Mouse (Mus musculus) myocyte (in vitro differentiated cells): ENCODE data around the gene Apon. TPM values are rescaled to one million over a fixed set of nuclear protein-coding genes. Genes with fewer than 3 reads are reported as not detected.
A peak's percentile ranks its signal among the peaks of the same experiment; 100 is the strongest.
"Not testable (repeated sequence)": the region's sequence is repeated elsewhere in the genome, so short reads cannot be mapped to it uniquely, and the experiment has no call there.

Experiments
- H3K27me3 ChIP-seq: one replicate; pipeline ENCODE4 v1.6.1; 2011; ENCODE audit not compliant: control insufficient read depth, insufficient read depth, insufficient read length
- H3K36me3 ChIP-seq: one replicate; pipeline ENCODE4 v1.6.1; 2011; ENCODE audit not compliant: control insufficient read depth, insufficient read depth
- H3K4me2 ChIP-seq: one replicate; pipeline ENCODE4 v1.6.1; 2011; ENCODE audit warnings: low read depth, control low read depth
- H3K4me3 ChIP-seq: one replicate; pipeline ENCODE4 v1.5.1; 2011; ENCODE audit warnings: mild to moderate bottlenecking, control low read depth, moderate library complexity
- H3K79me2 ChIP-seq: one replicate; pipeline ENCODE4 v1.6.1; 2011; ENCODE audit not compliant: control insufficient read depth, insufficient read depth
- H3ac ChIP-seq: one replicate; pipeline ENCODE4 v1.6.1; 2011; ENCODE audit not compliant: control insufficient read depth, insufficient read length
- CEBPB ChIP-seq: IDR thresholded peaks from 2 replicates; pipeline ENCODE4 v1.6.1; 2011; ENCODE audit warnings: mild to moderate bottlenecking, moderate library complexity; ENCODE audit not compliant: poor library complexity, insufficient read depth, severe bottlenecking
- E2F4 ChIP-seq: IDR thresholded peaks from one replicate; pipeline ENCODE4 v1.6.1; 2011; ENCODE audit warnings: mild to moderate bottlenecking, control low read depth, moderate library complexity; ENCODE audit not compliant: insufficient read depth
- MAX ChIP-seq: IDR thresholded peaks from one replicate; pipeline ENCODE4 v1.6.1; 2011; ENCODE audit warnings: low read depth, mild to moderate bottlenecking, control low read depth
- MYOD1 ChIP-seq, 3 experiments: IDR thresholded peaks; one replicate each; pipeline ENCODE4 v1.6.1; 2011; ENCODE audit warnings: control low read depth in 2 of 3, low read depth in 2 of 3, mild to moderate bottlenecking in 2 of 3, moderate library complexity in 1 of 3; ENCODE audit not compliant: insufficient read length in 2 of 3, control insufficient read depth in 1 of 3
- MYOG ChIP-seq, 3 experiments: IDR thresholded peaks; one replicate each; pipeline ENCODE4 v1.6.1; 2011; ENCODE audit warnings: control low read depth in 2 of 3, low read depth in 2 of 3, mild to moderate bottlenecking in 2 of 3; ENCODE audit not compliant: insufficient read length in 2 of 3, control insufficient read depth in 1 of 3, insufficient read depth in 1 of 3
- POLR2A ChIP-seq: IDR thresholded peaks from one replicate; pipeline ENCODE4 v1.6.1; 2011; ENCODE audit warnings: low read depth, mild to moderate bottlenecking, control low read depth, moderate library complexity; ENCODE audit not compliant: insufficient read length
- POLR2AphosphoS2 ChIP-seq: IDR thresholded peaks from one replicate; pipeline ENCODE4 v1.6.1; 2011; ENCODE audit warnings: low read depth, control low read depth; ENCODE audit not compliant: insufficient read length
- REST ChIP-seq: IDR thresholded peaks from one replicate; pipeline ENCODE4 v1.6.1; 2011; ENCODE audit warnings: mild to moderate bottlenecking, control low read depth, moderate library complexity; ENCODE audit not compliant: insufficient read depth, insufficient read length
- SRF ChIP-seq: IDR thresholded peaks from one replicate; pipeline ENCODE4 v1.6.1; 2011; ENCODE audit warnings: low read depth; ENCODE audit not compliant: control insufficient read depth, insufficient read length
- TCF12 ChIP-seq: IDR thresholded peaks from one replicate; pipeline ENCODE4 v1.6.1; 2011; ENCODE audit warnings: mild to moderate bottlenecking, control low read depth; ENCODE audit not compliant: poor library complexity, insufficient read depth, severe bottlenecking
- TCF3 ChIP-seq: IDR thresholded peaks from one replicate; pipeline ENCODE4 v1.6.1; 2011; ENCODE audit warnings: low read depth, control low read depth; ENCODE audit not compliant: insufficient read length
- USF1 ChIP-seq: IDR thresholded peaks from one replicate; pipeline ENCODE4 v1.6.1; 2011; ENCODE audit warnings: low read depth, mild to moderate bottlenecking, control low read depth, moderate library complexity
- polyA plus RNA-seq: library from polyadenylated mRNA; unstranded; fragments of >200 nt; fragmentation: generic; extraction: Trizol; gene quantifications from one replicate; pipeline ENCODE4 v1.2.1, GENCODE M21; 2012; ENCODE audit warnings: missing spikeins

The Apon gene
- polyA plus RNA-seq, 1 experiment = 0.06 TPM

DNA sequence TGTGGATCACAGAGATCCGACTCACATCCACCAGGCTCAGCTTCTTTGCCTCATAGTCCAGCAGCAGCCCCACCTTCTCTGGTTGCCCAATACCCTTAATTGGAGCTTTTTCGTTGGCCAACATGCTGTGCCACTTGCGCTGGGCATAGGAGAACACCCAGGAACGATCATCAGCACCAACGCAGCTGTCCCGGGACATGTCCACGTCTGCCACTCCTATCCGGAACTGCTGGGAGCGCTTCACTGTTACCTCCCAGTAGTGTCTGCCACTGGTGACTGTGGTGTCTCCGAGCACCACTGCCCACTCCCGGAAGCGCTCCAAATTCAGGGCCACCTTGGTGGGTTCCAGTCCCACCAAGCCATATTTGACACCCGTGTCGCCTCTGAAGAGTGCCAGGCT lies 42.9 kb upstream of the Apon start:
- Histone ChIP-seq H3K4me3 (peak overlapping the region; percentile 79), H3K4me2 (peak overlapping the region; percentile 74)
- TF ChIP-seq MYOD1 (IDR thresholded peaks at IDR 0.05; ENCODE audit: control insufficient read depth in 1 of 3, insufficient read length in 2 of 3, low read depth in 2 of 3) (peak; percentile 41 to 86 (median 71)), USF1 (no peak), CEBPB (peak; percentile 54), MYOG (IDR thresholded peaks at IDR 0.05; ENCODE audit: control insufficient read depth in 1 of 3, insufficient read depth in 1 of 3, insufficient read length in 2 of 3, low read depth in 2 of 3) (peak; percentile 17 to 84 (median 71)), POLR2A (peak; percentile 52)

DNA sequence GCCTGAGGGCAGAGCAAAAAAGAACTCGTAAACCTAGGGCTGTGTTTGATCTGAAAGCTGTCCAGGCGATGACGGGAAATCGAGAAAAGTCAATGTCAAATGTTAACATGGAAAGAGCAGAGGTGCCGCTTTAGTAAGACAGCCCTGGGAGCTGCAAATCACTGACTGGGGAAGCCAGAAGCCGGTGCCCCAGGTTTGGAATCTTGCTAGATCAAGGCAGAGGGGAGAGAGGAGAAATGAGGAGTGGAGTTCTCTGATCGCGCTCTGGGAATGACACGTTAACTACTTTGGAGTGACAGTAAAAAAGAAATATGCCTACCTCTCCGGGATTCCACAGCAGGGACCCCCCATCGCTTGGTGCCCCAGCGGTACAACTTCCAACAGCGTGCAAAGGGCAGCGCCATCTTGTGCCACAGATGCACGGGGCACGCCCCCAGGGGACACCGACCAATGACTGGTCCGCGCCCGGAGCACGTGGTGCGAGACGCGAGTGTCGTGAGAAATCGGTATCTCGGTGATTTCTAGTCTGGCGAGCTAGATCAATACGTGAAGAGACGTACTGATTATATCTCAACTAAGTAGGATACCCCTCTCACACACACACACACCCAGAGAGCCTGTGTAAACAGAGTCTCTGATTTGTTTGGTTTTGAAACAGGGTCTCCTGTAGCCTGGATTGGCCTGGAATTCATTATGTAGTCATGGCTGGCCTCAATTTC lies 42.3 kb upstream of the Apon start, which contains the start of gene Spryd4:
TSS of gene Spryd4 (minus strand) at position 418 of the 719 bp plus-strand sequence.
- peak; percentile 98 for TF ChIP-seq POLR2A
- TF ChIP-seq SRF = no peak
- peak in 1 of 3 experiments; percentile 24 for TF ChIP-seq MYOD1 (IDR thresholded peaks at IDR 0.05; ENCODE audit: control insufficient read depth in 1 of 3, insufficient read length in 2 of 3, low read depth in 2 of 3)
- no peak for TF ChIP-seq E2F4
- peak; percentile 41 for TF ChIP-seq REST
- TF ChIP-seq POLR2AphosphoS2 = peak; percentile 92
- TF ChIP-seq MAX = peak; percentile 27
- TF ChIP-seq MYOG (IDR thresholded peaks at IDR 0.05; ENCODE audit: control insufficient read depth in 1 of 3, insufficient read depth in 1 of 3, insufficient read length in 2 of 3, low read depth in 2 of 3) = peak in 2 of 3 experiments; percentile 18 to 43
- no peak for TF ChIP-seq TCF3
- TF ChIP-seq USF1 = peak; percentile 99
- TF ChIP-seq CEBPB = no peak
- no peak for TF ChIP-seq TCF12
- Histone ChIP-seq H3K27me3 (no peaks in the 10 kb centered on the region), H3K79me2 (no peaks in the 10 kb centered on the region), H3K4me2 (peak within 1 kb of the TSS; percentile 74), H3K4me3 (peak within 1 kb of the TSS; percentile 79), H3ac (peak within 1 kb of the TSS; percentile 14), H3K36me3 (no peaks in the 10 kb centered on the region)

More for the DNA sequence above, 42.9 kb upstream of the Apon start:
- no peaks in the 10 kb centered on the region for H3K36me3 ChIP-seq
- H3K79me2 ChIP-seq = no peaks in the 10 kb centered on the region
- peak overlapping the region; percentile 14 for H3ac ChIP-seq
- no peaks in the 10 kb centered on the region for H3K27me3 ChIP-seq

DNA sequence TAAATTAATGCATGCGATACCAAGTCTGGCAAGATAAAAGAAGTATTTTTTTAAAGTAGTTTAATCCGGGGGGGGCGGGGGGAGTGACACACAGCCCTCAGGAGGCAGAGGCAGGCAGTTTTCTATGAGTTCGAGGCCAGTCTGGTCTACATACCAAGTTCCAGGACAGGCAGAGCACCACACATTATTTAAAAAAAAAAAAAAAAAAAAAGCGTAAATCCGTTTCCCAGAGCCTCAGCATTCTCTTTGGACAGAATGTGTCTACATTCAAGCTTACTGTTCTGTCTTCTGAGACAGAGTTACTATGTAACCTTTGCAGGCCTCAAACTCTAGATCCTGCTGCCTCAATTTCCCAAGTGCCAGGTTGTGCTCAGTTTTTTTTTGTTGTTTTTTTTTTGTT lies 41.7 kb upstream of the Apon start:
- H3ac ChIP-seq = no peak overlapping the region
- H3K36me3 ChIP-seq = no peaks in the 10 kb centered on the region
- TF ChIP-seq REST (no peak), SRF (no peak), TCF3 (no peak), E2F4 (no peak), MAX (no peak), MYOD1 (IDR thresholded peaks at IDR 0.05; ENCODE audit: control insufficient read depth in 1 of 3, insufficient read length in 2 of 3, low read depth in 2 of 3) (no peak), POLR2A (no peak), MYOG (IDR thresholded peaks at IDR 0.05; ENCODE audit: control insufficient read depth in 1 of 3, insufficient read depth in 1 of 3, insufficient read length in 2 of 3, low read depth in 2 of 3) (no peak), CEBPB (no peak), POLR2AphosphoS2 (no peak), TCF12 (no peak), USF1 (no peak)
- peak overlapping the region; percentile 74 for H3K4me2 ChIP-seq
- no peaks in the 10 kb centered on the region for H3K79me2 ChIP-seq
- H3K4me3 ChIP-seq = peak overlapping the region; percentile 79
- H3K27me3 ChIP-seq = no peaks in the 10 kb centered on the region

DNA sequence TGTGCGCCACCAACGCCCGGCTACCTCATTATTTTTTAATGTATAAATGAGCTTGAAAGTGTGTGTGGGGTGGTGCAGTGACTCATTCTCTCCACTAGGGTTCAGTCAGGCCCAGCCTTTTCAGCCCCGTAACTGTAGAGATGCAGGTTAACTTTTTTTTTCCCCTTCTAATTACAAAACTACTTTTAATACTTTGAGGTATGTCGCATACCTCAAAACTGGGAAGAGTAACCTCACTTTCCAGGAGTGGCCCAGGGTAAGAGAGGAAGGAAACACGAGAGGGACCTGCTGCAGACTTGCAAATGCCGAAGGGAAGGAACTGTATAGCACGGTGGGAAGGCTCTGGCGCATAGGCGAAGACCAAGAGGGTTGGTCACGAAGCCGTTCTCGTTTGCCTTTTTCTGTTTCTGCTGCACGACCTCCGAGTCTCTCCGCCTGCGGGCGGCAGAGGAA lies 41.0 kb upstream of the Apon start:
- H3ac ChIP-seq = no peak overlapping the region
- TF ChIP-seq E2F4 (no peak), MYOD1 (IDR thresholded peaks at IDR 0.05; ENCODE audit: control insufficient read depth in 1 of 3, insufficient read length in 2 of 3, low read depth in 2 of 3) (no peak), USF1 (no peak), MYOG (IDR thresholded peaks at IDR 0.05; ENCODE audit: control insufficient read depth in 1 of 3, insufficient read depth in 1 of 3, insufficient read length in 2 of 3, low read depth in 2 of 3) (no peak), SRF (no peak)
- no peaks in the 10 kb centered on the region for H3K79me2 ChIP-seq
- no peaks in the 10 kb centered on the region for H3K27me3 ChIP-seq
- H3K4me3 ChIP-seq = no peak overlapping the region
- H3K4me2 ChIP-seq = peak overlapping the region; percentile 8
- no peaks in the 10 kb centered on the region for H3K36me3 ChIP-seq

DNA sequence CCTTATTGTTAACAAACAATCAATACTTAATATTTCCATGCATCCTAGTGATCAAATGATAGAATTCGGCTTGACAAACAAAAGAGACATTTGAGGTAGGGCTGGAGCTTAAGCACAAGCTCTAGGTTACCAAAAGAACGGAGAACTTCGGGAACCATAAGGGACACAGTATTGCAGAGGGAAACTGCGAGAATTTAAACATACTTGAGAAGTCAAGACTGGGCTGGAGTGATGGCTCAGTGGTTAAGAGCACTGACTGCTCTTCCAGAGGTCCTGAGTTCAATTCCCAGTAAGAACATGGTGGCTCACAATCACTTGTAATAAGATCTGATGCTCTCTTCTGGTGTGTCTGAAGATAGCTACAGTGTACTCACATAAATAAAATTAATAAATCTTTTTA lies 39.8 kb upstream of the Apon start:
- not testable (repeated sequence) for H3ac ChIP-seq, H3K36me3 ChIP-seq, H3K4me2 ChIP-seq, H3K4me3 ChIP-seq, H3K27me3 ChIP-seq, H3K79me2 ChIP-seq
